In genomic region chr4:101683086-101683485, GRCm38 (mm10) we compare ENCODE assay signal across 19 mouse cellular contexts. TPM values are rescaled to one million over a fixed set of nuclear protein-coding genes. Genes with fewer than 3 reads are reported as not detected.
DNase-seq lines count a peak whose midpoint lies in the region; ATAC-seq and TF ChIP-seq lines count a peak whose summit lies in the region.
"Had no signal": no experiment of that assay in that cellular context is flagged by ENCODE, and none has a peak within 500 bp of the region (broad histone marks: within the 10 kb centered on the region; RNA-seq: fewer than 3 reads in every experiment).

No protein-coding gene starts in this region.

- H3K27me3 ChIP-seq in heart, embryonic 10.5 days (ENCODE audit: insufficient read depth, poor library complexity, severe bottlenecking) = no peaks in the 10 kb centered on the region
- no peaks in the 10 kb centered on the region for H3K27me3 ChIP-seq in liver, adult 2 months (ENCODE audit: control insufficient read depth, insufficient read depth, low read length)
- no peaks in the 10 kb centered on the region for H3K27me3 ChIP-seq in liver, embryonic 12.5 days (replicated peaks)
- H3K27me3 ChIP-seq: embryonic facial prominence, embryonic 13.5 days; forebrain, embryonic 12.5 days; heart, embryonic 15.5 days; hindbrain, embryonic 15.5 days had no signal

- DNase-seq in adrenal gland, adult 2 months = peak; percentile 62
- no peak for DNase-seq in adrenal gland, postnatal 14 days
- peak; percentile 35 to 58 for DNase-seq in heart, adult 18-20 months
- DNase-seq in heart, embryonic 10.5 days (ENCODE audit: low spot score) = no peak
- peak; percentile 92 for DNase-seq in liver, adult 2 months (ENCODE audit: extremely low read depth, low read depth, low spot score)
- DNase-seq in testis, postnatal 14 days (ENCODE audit: low spot score) = peak; percentile 21
- DNase-seq in testis, postnatal 10 days (ENCODE audit: low spot score) = no peak
- DNase-seq: cerebellum, adult 18-20 months; cerebellum, adult 9-11 months; cerebellum, postnatal 36 days; gastrocnemius, postnatal 10 days; kidney, adult 2 months had no signal

- H3K4me1 ChIP-seq in heart, embryonic 10.5 days = no peaks in the 10 kb centered on the region
- peaks cover 12% of the 10 kb centered on the region for H3K4me1 ChIP-seq in liver, adult 2 months (ENCODE audit: control insufficient read depth, insufficient read depth, low read length)
- no peaks in the 10 kb centered on the region for H3K4me1 ChIP-seq in liver, embryonic 12.5 days
- H3K4me1 ChIP-seq: embryonic facial prominence, embryonic 13.5 days; forebrain, embryonic 12.5 days; heart, embryonic 15.5 days; hindbrain, embryonic 15.5 days had no signal

- H3K79me2 ChIP-seq in liver, adult 2 months (ENCODE audit: control insufficient read depth, insufficient read depth, low read length) = no peaks in the 10 kb centered on the region

- H3K4me3 ChIP-seq in heart, embryonic 10.5 days = no peak overlapping the region
- no peak overlapping the region for H3K4me3 ChIP-seq in liver, adult 2 months (ENCODE audit: insufficient read depth, low read depth, low read length)
- no peak overlapping the region for H3K4me3 ChIP-seq in liver, embryonic 12.5 days
- H3K4me3 ChIP-seq: embryonic facial prominence, embryonic 13.5 days; forebrain, embryonic 12.5 days; heart, embryonic 15.5 days; hindbrain, embryonic 15.5 days had no signal

- 70% methylated on average over 3 of the region's 3 CpGs for WGBS in heart, embryonic 10.5 days
- WGBS in liver, adult 2 months = 5% methylated on average over 3 of the region's 3 CpGs
- WGBS in liver, embryonic 12.5 days (ENCODE audit: insufficient replicate concordance) = 58% methylated on average over 3 of the region's 3 CpGs

- ATAC-seq in liver, embryonic 12.5 days = no peak
- ATAC-seq: forebrain, embryonic 16.5 days; intestine, embryonic 16.5 days had no signal

- H3K9ac ChIP-seq in liver, adult 2 months (ENCODE audit: low read depth, low read length) = 0 out of 2 replicates have a peak overlapping the region, but pooled peaks have one; percentile 26
- H3K9ac ChIP-seq in liver, embryonic 12.5 days = no peak overlapping the region
- H3K9ac ChIP-seq: embryonic facial prominence, embryonic 13.5 days; forebrain, embryonic 12.5 days; heart, embryonic 15.5 days; hindbrain, embryonic 15.5 days had no signal

- H3K4me2 ChIP-seq in liver, embryonic 12.5 days = no peak overlapping the region
- H3K4me2 ChIP-seq: embryonic facial prominence, embryonic 13.5 days; forebrain, embryonic 12.5 days; heart, embryonic 15.5 days; hindbrain, embryonic 15.5 days had no signal

- no peak overlapping the region for H3K27ac ChIP-seq in heart, embryonic 10.5 days
- H3K27ac ChIP-seq in liver, adult 2 months (replicated peaks; ENCODE audit: insufficient read depth, low read depth, low read length) = peak overlapping the region; percentile 90
- no peak overlapping the region for H3K27ac ChIP-seq in liver, embryonic 12.5 days
- H3K27ac ChIP-seq: embryonic facial prominence, embryonic 13.5 days; forebrain, embryonic 12.5 days; heart, embryonic 15.5 days; hindbrain, embryonic 15.5 days had no signal

- no peaks in the 10 kb centered on the region for H3K9me3 ChIP-seq in heart, embryonic 10.5 days
- no peaks in the 10 kb centered on the region for H3K9me3 ChIP-seq in liver, embryonic 12.5 days (replicated peaks)
- H3K9me3 ChIP-seq: embryonic facial prominence, embryonic 13.5 days; forebrain, embryonic 12.5 days; heart, embryonic 15.5 days; hindbrain, embryonic 15.5 days had no signal

- no peaks in the 10 kb centered on the region for H3K36me3 ChIP-seq in heart, embryonic 10.5 days
- no peaks in the 10 kb centered on the region for H3K36me3 ChIP-seq in liver, adult 2 months (ENCODE audit: control insufficient read depth, insufficient read depth, low read length)
- H3K36me3 ChIP-seq in liver, embryonic 12.5 days = no peaks in the 10 kb centered on the region
- H3K36me3 ChIP-seq: embryonic facial prominence, embryonic 13.5 days; forebrain, embryonic 12.5 days; heart, embryonic 15.5 days; hindbrain, embryonic 15.5 days had no signal

- no peak for TF ChIP-seq POLR2A in liver, adult 2 months (IDR thresholded peaks at IDR 0.05; ENCODE audit: extremely low read depth, insufficient read depth, low read length)

- peak; percentile 33; the same call in 1 of the 2 replicates for TF ChIP-seq CTCF in liver, adult 2 months (IDR thresholded peaks at IDR 0.05; ENCODE audit: low read depth, low read length)

RNA-seq across cellular contexts. Expression of gene Lepr, which starts 34.1 kb away (rescaled TPM):
- 10 to 100 TPM; 10.3 to 10.9 TPM for total RNA-seq in adrenal gland, adult 2 months (2021)
- polyA plus RNA-seq in adrenal gland, adult 2 months (2012; rRNA removed) = 0.65 and 1.5 TPM in 2 replicates
- total RNA-seq in adrenal gland, postnatal 14 days (2021) = 16.5 and 17.0 TPM in 2 replicates
- 1 to 10 TPM; 3.5 to 5.4 TPM for total RNA-seq in heart, adult 18-20 months (2021)
- 0.33 and 0.90 TPM in 2 replicates for polyA plus RNA-seq in heart, embryonic 10.5 days (2016; fragmentation: Nextera tagmentation; extraction: Ambion mirVana)
- total RNA-seq in liver, adult 2 months (2014; rRNA removed) = 17.1 and 24.6 TPM in 2 replicates
- 0.36 and 0.89 TPM in 2 replicates for polyA plus RNA-seq in liver, adult 2 months (2012; rRNA removed)
- polyA plus RNA-seq in liver, embryonic 12.5 days (2016; fragmentation: Nextera tagmentation; extraction: Ambion mirVana) = 0.61 and 0.69 TPM in 2 replicates

RNA-seq across cellular contexts. Expression of gene Leprot, which starts 35.6 kb away (rescaled TPM):
- 10 to 100 TPM; 56.2 to 59.5 TPM for total RNA-seq in adrenal gland, adult 2 months (2021)
- polyA plus RNA-seq in adrenal gland, adult 2 months (2012; rRNA removed) = 25.9 and 51.4 TPM in 2 replicates
- total RNA-seq in adrenal gland, postnatal 14 days (2021) = 56.0 and 60.1 TPM in 2 replicates
- total RNA-seq in heart, adult 18-20 months (2021) = 10 to 100 TPM; 22.3 to 27.5 TPM
- polyA plus RNA-seq in heart, embryonic 10.5 days (2016; fragmentation: Nextera tagmentation; extraction: Ambion mirVana) = 75.2 and 75.9 TPM in 2 replicates
- 16.8 and 17.2 TPM in 2 replicates for total RNA-seq in liver, adult 2 months (2014; rRNA removed)
- 15.0 and 18.7 TPM in 2 replicates for polyA plus RNA-seq in liver, adult 2 months (2012; rRNA removed)
- 48.1 and 51.2 TPM in 2 replicates for polyA plus RNA-seq in liver, embryonic 12.5 days (2016; fragmentation: Nextera tagmentation; extraction: Ambion mirVana)

Comparison
In these comparisons a context has a peak if more than half of its experiments do, and no peak if none do; other contexts are left out.
1. DNase-seq: peak in adrenal gland, adult 2 months (single experiment), heart, adult 18-20 months (2 of 2), liver, adult 2 months (single experiment) and testis, postnatal 14 days (single experiment); none in adrenal gland, postnatal 14 days (single experiment), heart, embryonic 10.5 days (single experiment) and testis, postnatal 10 days (single experiment).